Mouse (Mus musculus) lung, embryonic 16.5 days (tissue): ENCODE measurements around the gene A930033H14Rik. TPM values are rescaled to one million over a fixed set of nuclear protein-coding genes. Genes with fewer than 3 reads are reported as not detected.

Experiments
- ATAC-seq: fragments of 200-750 bp; cut with Nextera tagmentation; 2 replicates; pipeline ENCODE4 v1.8.0; 2017; ENCODE audit warnings: low read depth, mild to moderate bottlenecking, moderate library complexity
- H3K27ac ChIP-seq: fragments of 300-500 bp; sonication (generic); 2 replicates; pipeline ENCODE4 v1.5.1; 2014; ENCODE audit warnings: mild to moderate bottlenecking, control low read depth, low read length
- H3K27me3 ChIP-seq: fragments of 300-500 bp; sonication (generic); 2 replicates; pipeline ENCODE4 v1.6.1; 2014; ENCODE audit warnings: low read depth, low read length, mixed read lengths; ENCODE audit not compliant: control insufficient read depth, insufficient read depth
- H3K36me3 ChIP-seq: fragments of 300-500 bp; sonication (generic); 2 replicates; pipeline ENCODE4 v1.6.1; 2014; ENCODE audit warnings: low read length; ENCODE audit not compliant: control insufficient read depth, insufficient read depth
- H3K4me1 ChIP-seq: fragments of 300-500 bp; sonication (generic); replicated peaks from 2 replicates; pipeline ENCODE4 v1.6.1; 2014; ENCODE audit warnings: low read length, mixed read lengths; ENCODE audit not compliant: control insufficient read depth, insufficient read depth
- H3K4me2 ChIP-seq: fragments of 300-500 bp; sonication (generic); 2 replicates; pipeline ENCODE4 v1.6.1; 2014; ENCODE audit warnings: low read depth, low read length, control low read depth
- H3K4me3 ChIP-seq: fragments of 300-500 bp; sonication (generic); 2 replicates; pipeline ENCODE4 v1.5.1; 2014; ENCODE audit warnings: mild to moderate bottlenecking, low read length, control low read depth
- H3K9ac ChIP-seq: fragments of 300-500 bp; sonication (generic); 2 replicates; pipeline ENCODE4 v1.6.1; 2014; ENCODE audit warnings: low read length, control low read depth
- H3K9me3 ChIP-seq: fragments of 300-500 bp; sonication (generic); 2 replicates; pipeline ENCODE4 v1.6.1; 2016; ENCODE audit warnings: low read length; ENCODE audit not compliant: control insufficient read depth
- WGBS: fragments of 180-500 bp; shearing (Covaris S2); extraction: QIAGEN DNeasy Blood & Tissue Kit; methylation state at CpG from one replicate; pipeline ENCODE4 v1.1.7; 2014; 5-methylcytosine and 5-hydroxymethylcytosine counted together
- polyA plus RNA-seq: library from polyadenylated mRNA; unstranded; fragments of >200 nt; fragmentation: Nextera tagmentation; extraction: Ambion mirVana; gene quantifications from 2 replicates; pipeline ENCODE4 v1.2.1, GENCODE M21; 2015

Gene A930033H14Rik
- polyA plus RNA-seq, 1 experiment from 2014 or later: 1.5 TPM

- no peak overlapping the region for H3K9ac ChIP-seq
- 79% methylated on average over 17 of the region's 17 CpGs for WGBS
- ATAC-seq: no peak
- H3K4me2 ChIP-seq: no peak overlapping the region
- H3K36me3 ChIP-seq: no peaks in the 10 kb centered on the region; the same call in 1 of the 2 replicates
- H3K9me3 ChIP-seq: no peaks in the 10 kb centered on the region
- peaks cover 18% of the 10 kb centered on the region for H3K4me1 ChIP-seq
- H3K27ac ChIP-seq: peak overlapping the region; percentile 67
- H3K4me3 ChIP-seq: no peak overlapping the region
- H3K27me3 ChIP-seq: no peaks in the 10 kb centered on the region
Measured at GRCm38 (mm10) chr10:69252112-69253074, 39.5 kb upstream of the A930033H14Rik start.

GRCm38 (mm10) chr10:69251254-69251653 is 38.4 kb upstream of the A930033H14Rik start:
- WGBS: 89% methylated on average over 6 of the region's 6 CpGs
- Histone ChIP-seq H3K27ac (no peak overlapping the region), H3K9me3 (no peaks in the 10 kb centered on the region), H3K4me2 (no peak overlapping the region), H3K36me3 (no peaks in the 10 kb centered on the region; the same call in 1 of the 2 replicates), H3K9ac (no peak overlapping the region), H3K4me1 (peaks cover 19% of the 10 kb centered on the region), H3K4me3 (no peak overlapping the region), H3K27me3 (no peaks in the 10 kb centered on the region)
- ATAC-seq: no peak

GRCm38 (mm10) chr10:69248261-69249160 is 35.6 kb upstream of the A930033H14Rik start:
- Histone ChIP-seq H3K27me3 (no peaks in the 10 kb centered on the region), H3K27ac (no peak overlapping the region), H3K9me3 (no peaks in the 10 kb centered on the region), H3K9ac (no peak overlapping the region), H3K4me3 (no peak overlapping the region), H3K36me3 (no peaks in the 10 kb centered on the region; the same call in 1 of the 2 replicates), H3K4me2 (no peak overlapping the region), H3K4me1 (peaks cover 10% of the 10 kb centered on the region)
- no peak for ATAC-seq
- WGBS: 82% methylated on average over 29 of the region's 29 CpGs

GRCm38 (mm10) chr10:69247311-69248033 is 34.6 kb upstream of the A930033H14Rik start:
- H3K4me3 ChIP-seq: no peak overlapping the region
- no peak overlapping the region for H3K9ac ChIP-seq
- H3K27ac ChIP-seq: no peak overlapping the region
- no peaks in the 10 kb centered on the region for H3K9me3 ChIP-seq
- peaks cover 5% of the 10 kb centered on the region for H3K4me1 ChIP-seq
- no peaks in the 10 kb centered on the region for H3K27me3 ChIP-seq
- 93% methylated on average over 7 of the region's 7 CpGs for whole genome bisulfite sequencing
- H3K4me2 ChIP-seq: no peak overlapping the region
- no peaks in the 10 kb centered on the region; the same call in 1 of the 2 replicates for H3K36me3 ChIP-seq
- ATAC-seq: no peak

- no peak overlapping the region for H3K4me2 ChIP-seq
- no peak overlapping the region for H3K27ac ChIP-seq
- no peaks in the 10 kb centered on the region for H3K9me3 ChIP-seq
- no peak overlapping the region for H3K4me3 ChIP-seq
- WGBS: 67% methylated on average over 3 of the region's 3 CpGs
- no peaks in the 10 kb centered on the region for H3K27me3 ChIP-seq
- H3K4me1 ChIP-seq: peaks cover 3% of the 10 kb centered on the region
- H3K36me3 ChIP-seq: no peaks in the 10 kb centered on the region; the same call in 1 of the 2 replicates
- H3K9ac ChIP-seq: no peak overlapping the region
- no peak for ATAC-seq
Measured at GRCm38 (mm10) chr10:69246762-69247161, 33.9 kb upstream of the A930033H14Rik start.

GRCm38 (mm10) chr10:69245906-69246668 is 33.2 kb upstream of the A930033H14Rik start:
- Histone ChIP-seq H3K9ac (no peak overlapping the region), H3K4me1 (peaks cover 3% of the 10 kb centered on the region), H3K4me2 (no peak overlapping the region), H3K27me3 (no peaks in the 10 kb centered on the region), H3K4me3 (no peak overlapping the region), H3K9me3 (no peaks in the 10 kb centered on the region), H3K27ac (no peak overlapping the region), H3K36me3 (no peaks in the 10 kb centered on the region; the same call in 1 of the 2 replicates)
- WGBS: 63% methylated on average over 10 of the region's 10 CpGs
- ATAC-seq: no peak

GRCm38 (mm10) chr10:69245151-69245550 is 32.3 kb upstream of the A930033H14Rik start:
- no peak overlapping the region for H3K4me2 ChIP-seq
- no peak overlapping the region for H3K4me3 ChIP-seq
- 83% methylated on average over 4 of the region's 4 CpGs for WGBS
- H3K27ac ChIP-seq: no peak overlapping the region
- H3K36me3 ChIP-seq: no peaks in the 10 kb centered on the region; the same call in 1 of the 2 replicates
- peaks cover 3% of the 10 kb centered on the region for H3K4me1 ChIP-seq
- no peak for ATAC-seq
- no peak overlapping the region for H3K9ac ChIP-seq
- H3K27me3 ChIP-seq: no peaks in the 10 kb centered on the region
- H3K9me3 ChIP-seq: no peaks in the 10 kb centered on the region

GRCm38 (mm10) chr10:69240530-69240929 is 27.6 kb upstream of the A930033H14Rik start:
- H3K4me3 ChIP-seq: no peak overlapping the region
- no peaks in the 10 kb centered on the region for H3K27me3 ChIP-seq
- H3K36me3 ChIP-seq: no peaks in the 10 kb centered on the region
- WGBS: 82% methylated on average over 2 of the region's 2 CpGs
- no peak overlapping the region for H3K27ac ChIP-seq
- ATAC-seq: no peak
- H3K4me1 ChIP-seq: no peaks in the 10 kb centered on the region
- H3K9ac ChIP-seq: no peak overlapping the region
- H3K9me3 ChIP-seq: no peaks in the 10 kb centered on the region
- no peak overlapping the region for H3K4me2 ChIP-seq
